Mouse (Mus musculus): Measurements from ENCODE around the gene Ppm1j.

- peak; percentile 67 for TF ChIP-seq CTCF (IDR thresholded peaks at IDR 0.05)
- TF ChIP-seq EP300 (IDR thresholded peaks at IDR 0.05; ENCODE audit: insufficient read depth, low read depth, low read length) = no peak
Observed at GRCm38 (mm10) chr3:104765021-104765420, 15.8 kb upstream of the Ppm1j start.

Measured in heart, adult 2 months (tissue).